Mouse (Mus musculus) urinary bladder, adult 18-20 months (tissue): Measurements from ENCODE around the gene Ap2a1.

ENCODE experiments used
- DNase-seq, 2 experiments: peaks; one replicate each; pipeline ENCODE4 v3.0.0; 2022; ENCODE audit warnings: low spot score in 2 of 2, mixed read lengths in 2 of 2

Gene Ap2a1

GRCm38 (mm10) chr7:44864595-44865542, 64.4 kb downstream of the Ap2a1 start:
- DNase-seq: no peak

GRCm38 (mm10) chr7:44863982-44864494, 65.3 kb downstream of the Ap2a1 start:
- no peak for DNase-seq

- no peak for DNase-seq
Observed at GRCm38 (mm10) chr7:44863210-44863609, 66.1 kb downstream of the Ap2a1 start.

- no peak for DNase-seq
Observed at GRCm38 (mm10) chr7:44862434-44862833, 66.9 kb downstream of the Ap2a1 start.

- DNase-seq: no peak
Observed at GRCm38 (mm10) chr7:44861429-44861816, 67.9 kb downstream of the Ap2a1 start.

GRCm38 (mm10) chr7:44860576-44861428, 68.5 kb downstream of the Ap2a1 start:
- DNase-seq: no peak

- no peak for DNase-seq
Observed at GRCm38 (mm10) chr7:44859896-44860295, 69.4 kb downstream of the Ap2a1 start.

- no peak for DNase-seq
Observed at GRCm38 (mm10) chr7:44857905-44858304, 71.4 kb downstream of the Ap2a1 start.

- DNase-seq: peak; percentile 74 to 77
Observed at GRCm38 (mm10) chr7:44857042-44857552, 72.2 kb downstream of the Ap2a1 start, which contains the start of gene Pnkp. Gene Pnkp, plus strand, starts transcription at chr7:44857139.

GRCm38 (mm10) chr7:44856265-44856916, 72.9 kb downstream of the Ap2a1 start:
- DNase-seq: no peak

GRCm38 (mm10) chr7:44855036-44855435, 74.3 kb downstream of the Ap2a1 start:
- DNase-seq: no peak

- peak; percentile 84 for DNase-seq
Observed at GRCm38 (mm10) chr7:44854356-44855031, 74.8 kb downstream of the Ap2a1 start.

GRCm38 (mm10) chr7:44853596-44854355, 75.5 kb downstream of the Ap2a1 start:
- no peak for DNase-seq

GRCm38 (mm10) chr7:44853065-44853464, 76.2 kb downstream of the Ap2a1 start:
- DNase-seq: no peak

- no peak for DNase-seq
Observed at GRCm38 (mm10) chr7:44852259-44853027, 76.9 kb downstream of the Ap2a1 start.

GRCm38 (mm10) chr7:44851625-44852234, 77.6 kb downstream of the Ap2a1 start:
- no peak for DNase-seq

GRCm38 (mm10) chr7:44850789-44851624, 78.3 kb downstream of the Ap2a1 start:
- no peak for DNase-seq
